Mouse (Mus musculus): ENCODE measurements around the gene Itk.

- TF ChIP-seq POLR2A (IDR thresholded peaks at IDR 0.05; ENCODE audit: borderline replicate concordance, low read depth, low read length): no peak
- TF ChIP-seq CTCF (IDR thresholded peaks at IDR 0.05; ENCODE audit: low read depth, low read length): no peak
Measured at GRCm38 (mm10) chr11:46418860-46419259, 29.5 kb upstream of the Itk start.

All from bone marrow macrophage, adult 2 months (primary cell).